Mouse (Mus musculus) heart, embryonic 13.5 days (tissue): ENCODE results near the gene Atp6v1fnb. TPM values are rescaled to one million over a fixed set of nuclear protein-coding genes. Genes with fewer than 3 reads are reported as not detected.

Source experiments
- ATAC-seq: fragments of 200-750 bp; cut with Nextera tagmentation; 2 replicates; pipeline ENCODE4 v1.8.0; 2017; ENCODE audit warnings: moderate TSS enrichment; ENCODE audit not compliant: insufficient number of reproducible peaks, low FRiP score, low TSS enrichment; ENCODE audit errors: extremely low read depth
- H3K27ac ChIP-seq: fragments of 300-500 bp; sonication (generic); replicated peaks from 2 replicates; pipeline ENCODE4 v1.5.1; 2015; ENCODE audit warnings: moderate library complexity, mild to moderate bottlenecking, inconsistent platforms
- H3K27me3 ChIP-seq: fragments of 300-500 bp; sonication (generic); replicated peaks from 2 replicates; pipeline ENCODE4 v1.6.1; 2015; ENCODE audit warnings: mild to moderate bottlenecking, inconsistent platforms
- H3K36me3 ChIP-seq: fragments of 300-500 bp; sonication (generic); 2 replicates; pipeline ENCODE4 v1.6.1; 2015; ENCODE audit warnings: mild to moderate bottlenecking, inconsistent platforms
- H3K4me1 ChIP-seq: fragments of 300-500 bp; sonication (generic); 2 replicates; pipeline ENCODE4 v1.6.1; 2015; ENCODE audit warnings: inconsistent platforms
- H3K4me2 ChIP-seq: fragments of 300-500 bp; sonication (generic); 2 replicates; pipeline ENCODE4 v1.6.1; 2015; ENCODE audit warnings: inconsistent platforms, mild to moderate bottlenecking, moderate library complexity
- H3K4me3 ChIP-seq: fragments of 300-500 bp; sonication (generic); 2 replicates; pipeline ENCODE4 v1.5.1; 2015; ENCODE audit warnings: moderate library complexity, mild to moderate bottlenecking, inconsistent platforms
- H3K9ac ChIP-seq: fragments of 300-500 bp; sonication (generic); 2 replicates; pipeline ENCODE4 v1.6.1; 2015; ENCODE audit warnings: inconsistent platforms, mild to moderate bottlenecking, moderate library complexity
- H3K9me3 ChIP-seq: fragments of 300-500 bp; sonication (generic); 2 replicates; pipeline ENCODE4 v1.6.1; 2016; ENCODE audit warnings: inconsistent platforms
- WGBS: fragments of 180-500 bp; shearing (Covaris S2); methylation state at CpG from one replicate; pipeline ENCODE4 v1.1.7; 2015; ENCODE audit warnings: mixed read lengths; 5-methylcytosine and 5-hydroxymethylcytosine counted together
- polyA plus RNA-seq: library from polyadenylated mRNA; unstranded; fragments of >200 nt; fragmentation: Nextera tagmentation; extraction: Ambion mirVana; gene quantifications from 2 replicates; pipeline ENCODE4 v1.2.1, GENCODE M21; 2015

The Atp6v1fnb gene
- polyA plus RNA-seq, 1 experiment from 2014 or later: not detected

DNA sequence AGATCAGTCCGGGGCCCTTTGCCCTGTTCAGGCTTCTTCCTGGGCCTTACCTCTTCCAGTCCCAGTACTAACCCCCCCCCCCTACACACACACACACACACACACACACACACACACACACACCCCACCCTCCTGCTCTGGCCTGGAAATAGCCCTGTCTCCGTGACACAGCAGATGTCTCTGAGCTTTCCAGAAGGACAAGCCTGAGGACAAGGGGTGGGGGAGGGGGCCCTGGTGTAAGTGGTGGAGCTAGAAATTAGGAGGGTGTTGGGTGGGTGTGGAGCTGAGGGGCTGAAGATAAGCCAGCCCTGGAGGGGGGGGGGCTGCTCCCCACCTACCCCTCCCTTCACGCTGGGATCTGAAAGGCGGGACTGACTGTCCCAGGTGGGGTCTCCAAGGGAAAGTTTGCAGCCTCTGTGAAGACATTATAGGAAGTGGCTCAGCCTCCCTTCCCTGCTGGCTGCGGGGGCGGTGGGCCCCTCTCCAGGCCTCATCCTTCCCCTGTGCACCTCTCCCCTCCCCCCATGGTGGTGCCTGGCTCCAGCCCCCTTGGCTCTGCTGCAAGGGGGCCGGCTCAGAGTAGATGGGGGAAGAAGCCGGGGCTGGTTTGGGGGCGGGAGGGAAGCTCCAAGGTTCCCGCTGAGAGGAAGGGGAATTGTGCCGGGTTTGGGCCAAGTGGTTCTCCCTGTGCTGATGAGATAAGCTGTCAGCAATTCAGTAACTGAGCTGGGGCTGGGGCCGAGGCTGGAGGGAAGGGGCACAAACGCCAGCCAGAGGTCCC lies 36.1 kb upstream of the Atp6v1fnb start:
- peak overlapping the region; percentile 99 for H3K27ac ChIP-seq
- H3K4me1 ChIP-seq: peaks cover 53% of the 10 kb centered on the region
- WGBS: 2% methylated on average over 13 of the region's 13 CpGs
- H3K4me2 ChIP-seq: peak overlapping the region; percentile 89
- H3K9me3 ChIP-seq: no peaks in the 10 kb centered on the region
- peak overlapping the region; percentile 81 for H3K4me3 ChIP-seq
- peaks cover 32% of the 10 kb centered on the region for H3K36me3 ChIP-seq
- peak; percentile 7; the same call in 1 of the 2 replicates for ATAC-seq
- peak overlapping the region; percentile 98 for H3K9ac ChIP-seq
- no peaks in the 10 kb centered on the region for H3K27me3 ChIP-seq

DNA sequence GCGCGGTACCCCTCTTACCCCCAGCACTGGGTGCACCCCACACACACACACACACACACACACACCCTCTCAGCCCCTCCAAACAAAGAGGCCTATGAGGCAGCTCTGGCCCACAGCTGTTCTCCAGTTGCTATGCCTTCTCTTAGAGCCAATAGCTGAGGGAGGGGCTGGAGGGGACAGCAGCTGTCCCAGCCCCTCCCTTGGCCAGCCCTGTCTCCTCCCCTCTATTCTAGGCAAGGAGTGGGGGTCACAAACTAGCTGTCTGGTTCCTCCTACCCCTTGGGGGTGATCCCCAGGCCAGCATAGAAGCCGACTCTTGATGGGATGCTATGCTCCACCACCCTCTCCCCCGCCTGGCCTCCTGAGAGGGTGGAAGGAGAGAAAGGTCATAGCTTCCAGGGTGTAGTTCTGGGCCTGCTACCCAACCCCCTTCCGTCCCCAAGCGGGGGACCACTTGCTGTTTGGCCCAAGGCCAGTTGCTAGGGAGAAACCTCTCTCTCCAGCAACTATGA lies 35.2 kb upstream of the Atp6v1fnb start:
- Histone ChIP-seq H3K9me3 (no peaks in the 10 kb centered on the region), H3K4me2 (peak overlapping the region; percentile 89), H3K27me3 (no peaks in the 10 kb centered on the region), H3K36me3 (peaks cover 41% of the 10 kb centered on the region), H3K27ac (peak overlapping the region; percentile 99), H3K4me3 (peak overlapping the region; percentile 81), H3K9ac (peak overlapping the region; percentile 98), H3K4me1 (peaks cover 44% of the 10 kb centered on the region)
- WGBS: 9% methylated on average over 5 of the region's 6 CpGs
- ATAC-seq: no peak

DNA sequence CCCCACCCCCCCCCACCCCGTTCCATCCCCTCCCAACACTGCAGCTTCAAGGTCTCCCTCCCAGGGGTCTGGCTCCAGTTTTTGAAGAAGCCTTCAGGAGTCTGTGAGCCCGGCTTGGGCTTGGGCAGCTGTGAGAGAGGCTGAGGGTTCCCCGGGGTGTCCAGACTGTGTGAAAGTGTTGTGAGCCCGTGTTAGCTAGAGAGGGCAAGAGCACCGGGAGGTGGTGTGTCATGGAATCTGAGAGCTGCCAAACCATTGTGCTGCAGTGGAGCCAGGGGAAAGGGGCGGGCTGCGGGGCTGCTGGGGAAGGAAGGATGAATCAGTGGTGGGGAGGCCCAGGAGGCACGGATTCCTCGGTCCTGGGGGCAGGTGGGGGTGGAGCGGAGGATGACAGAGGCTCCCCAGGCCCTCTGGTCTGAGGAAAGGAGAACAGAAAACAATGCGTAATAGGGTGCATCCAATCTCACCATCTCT lies 34.7 kb upstream of the Atp6v1fnb start:
- Histone ChIP-seq H3K27ac (peak overlapping the region; percentile 99), H3K36me3 (peaks cover 46% of the 10 kb centered on the region), H3K4me3 (peak overlapping the region; percentile 81), H3K4me2 (peak overlapping the region; percentile 89), H3K9me3 (no peaks in the 10 kb centered on the region), H3K27me3 (no peaks in the 10 kb centered on the region), H3K9ac (peak overlapping the region; percentile 98), H3K4me1 (peaks cover 39% of the 10 kb centered on the region)
- 4% methylated on average over 11 of the region's 11 CpGs for WGBS
- no peak for ATAC-seq

DNA sequence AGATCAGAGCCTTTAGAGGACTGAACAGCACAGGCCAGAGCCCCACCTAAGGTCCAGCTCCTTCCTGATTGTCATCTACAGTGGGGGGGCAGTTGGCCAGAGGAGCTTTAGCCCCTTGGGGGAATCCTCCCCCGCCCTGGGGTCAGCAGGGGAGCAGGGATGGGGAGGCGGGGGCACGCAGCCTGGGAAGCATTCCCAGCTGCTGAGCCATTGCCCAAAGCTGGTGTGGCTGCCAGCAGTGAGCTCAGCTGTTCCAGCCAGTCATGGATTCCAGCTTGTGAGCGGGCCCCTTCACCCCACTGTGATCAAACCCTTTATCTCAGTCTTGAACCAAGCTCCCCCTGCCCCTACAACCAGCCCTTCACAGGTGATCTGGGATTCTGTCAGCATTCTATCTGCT lies 32.0 kb upstream of the Atp6v1fnb start:
- H3K9ac ChIP-seq: no peak overlapping the region
- no peak overlapping the region for H3K4me2 ChIP-seq
- H3K4me1 ChIP-seq: peaks cover 24% of the 10 kb centered on the region
- no peak overlapping the region for H3K27ac ChIP-seq
- 82% methylated on average over 4 of the region's 4 CpGs for WGBS
- no peak overlapping the region for H3K4me3 ChIP-seq
- H3K27me3 ChIP-seq: no peaks in the 10 kb centered on the region
- H3K9me3 ChIP-seq: no peaks in the 10 kb centered on the region
- peaks cover 74% of the 10 kb centered on the region for H3K36me3 ChIP-seq
- no peak for ATAC-seq

DNA sequence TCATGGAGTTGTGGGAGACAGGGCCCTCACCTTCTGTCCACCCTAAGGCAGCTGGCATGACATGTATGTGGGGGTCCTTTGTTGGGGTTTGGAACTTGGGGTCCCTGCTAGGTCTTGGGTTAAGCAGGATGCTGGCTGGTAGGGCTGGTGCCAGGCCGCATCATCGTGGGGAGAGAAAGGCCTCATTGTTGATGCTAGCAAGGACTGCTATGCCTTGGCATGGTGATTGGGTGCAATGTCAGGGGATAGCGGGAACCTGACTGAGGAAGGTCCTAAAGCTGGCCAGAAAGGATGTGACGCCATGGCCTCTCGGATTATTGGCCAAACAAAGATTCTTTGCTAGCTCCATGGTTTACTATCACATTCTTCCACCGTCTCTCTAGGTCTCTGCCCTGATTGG lies 31.4 kb upstream of the Atp6v1fnb start:
- Histone ChIP-seq H3K9ac (no peak overlapping the region), H3K9me3 (no peaks in the 10 kb centered on the region), H3K27ac (no peak overlapping the region), H3K36me3 (peaks cover 79% of the 10 kb centered on the region), H3K4me3 (no peak overlapping the region), H3K4me2 (no peak overlapping the region), H3K4me1 (peaks cover 24% of the 10 kb centered on the region), H3K27me3 (no peaks in the 10 kb centered on the region)
- WGBS: 80% methylated on average over 6 of the region's 6 CpGs
- ATAC-seq: no peak

DNA sequence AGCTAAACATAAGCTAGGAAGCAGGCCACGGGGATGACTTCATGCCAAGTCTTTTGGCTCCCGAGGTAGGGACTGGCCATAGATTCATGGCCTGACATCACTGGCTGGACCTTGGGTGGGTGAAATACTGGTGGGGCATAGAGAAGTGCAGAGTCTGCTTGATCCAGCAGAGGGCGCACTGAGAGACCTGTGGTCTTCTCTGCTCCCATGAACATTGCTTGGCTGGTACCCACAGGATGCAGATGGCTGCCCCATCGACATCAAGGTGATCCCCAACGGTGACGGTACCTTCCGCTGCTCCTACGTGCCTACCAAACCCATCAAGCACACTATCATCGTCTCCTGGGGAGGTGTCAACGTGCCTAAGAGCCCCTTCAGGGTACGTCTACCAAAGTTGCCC lies 26.5 kb upstream of the Atp6v1fnb start:
- Histone ChIP-seq H3K27me3 (no peaks in the 10 kb centered on the region), H3K4me2 (no peak overlapping the region), H3K4me3 (no peak overlapping the region), H3K4me1 (no peaks in the 10 kb centered on the region), H3K27ac (no peak overlapping the region), H3K9ac (no peak overlapping the region), H3K9me3 (no peaks in the 10 kb centered on the region), H3K36me3 (peaks cover 100% of the 10 kb centered on the region)
- 67% methylated on average over 11 of the region's 11 CpGs for WGBS
- ATAC-seq: no peak

DNA sequence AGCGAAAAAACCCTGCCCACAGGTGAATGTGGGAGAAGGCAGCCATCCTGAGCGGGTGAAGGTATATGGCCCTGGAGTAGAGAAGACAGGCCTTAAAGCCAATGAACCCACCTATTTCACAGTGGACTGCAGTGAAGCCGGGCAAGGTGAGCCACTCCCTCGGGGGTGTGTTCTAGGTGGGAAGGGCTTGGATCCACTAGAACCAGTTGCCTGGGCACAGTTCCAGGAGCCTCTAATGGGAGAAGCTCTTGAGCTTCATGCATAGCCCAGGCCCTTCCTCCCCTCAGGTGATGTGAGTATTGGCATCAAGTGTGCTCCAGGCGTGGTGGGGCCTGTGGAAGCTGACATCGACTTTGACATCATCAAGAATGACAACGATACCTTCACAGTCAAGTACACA lies 25.9 kb upstream of the Atp6v1fnb start:
- H3K4me2 ChIP-seq: no peak overlapping the region
- no peak for ATAC-seq
- 83% methylated on average over 7 of the region's 7 CpGs for WGBS
- H3K4me1 ChIP-seq: no peaks in the 10 kb centered on the region
- H3K4me3 ChIP-seq: no peak overlapping the region
- no peak overlapping the region for H3K27ac ChIP-seq
- no peak overlapping the region for H3K9ac ChIP-seq
- H3K27me3 ChIP-seq: no peaks in the 10 kb centered on the region
- H3K36me3 ChIP-seq: peaks cover 100% of the 10 kb centered on the region
- no peaks in the 10 kb centered on the region for H3K9me3 ChIP-seq

DNA sequence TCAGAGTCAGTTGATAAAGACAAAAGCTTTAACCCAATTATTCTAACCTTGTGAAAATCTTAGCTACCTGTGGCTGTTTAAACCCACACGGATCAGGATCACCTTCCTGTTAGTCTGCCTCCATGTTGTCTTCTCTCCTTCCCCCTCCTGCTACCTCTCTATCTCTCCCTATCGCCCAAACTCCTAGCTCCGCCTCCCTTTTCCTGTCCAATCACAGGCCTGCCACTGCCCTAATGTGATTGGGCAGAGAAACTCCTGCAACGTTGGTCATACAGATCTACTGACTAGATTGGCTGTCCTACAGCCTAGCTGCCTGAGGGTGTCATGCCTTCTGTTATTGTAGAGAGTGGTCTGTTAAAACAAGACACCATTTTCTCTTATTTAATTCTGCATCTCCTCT lies 21.4 kb upstream of the Atp6v1fnb start:
- H3K4me3 ChIP-seq: no peak overlapping the region
- no peak for ATAC-seq
- H3K27me3 ChIP-seq: no peaks in the 10 kb centered on the region
- H3K4me1 ChIP-seq: no peaks in the 10 kb centered on the region
- peaks cover 99% of the 10 kb centered on the region for H3K36me3 ChIP-seq
- H3K9ac ChIP-seq: no peak overlapping the region
- 28% methylated on average over 4 of the region's 4 CpGs for WGBS
- no peak overlapping the region for H3K4me2 ChIP-seq
- H3K27ac ChIP-seq: no peak overlapping the region
- H3K9me3 ChIP-seq: no peaks in the 10 kb centered on the region

DNA sequence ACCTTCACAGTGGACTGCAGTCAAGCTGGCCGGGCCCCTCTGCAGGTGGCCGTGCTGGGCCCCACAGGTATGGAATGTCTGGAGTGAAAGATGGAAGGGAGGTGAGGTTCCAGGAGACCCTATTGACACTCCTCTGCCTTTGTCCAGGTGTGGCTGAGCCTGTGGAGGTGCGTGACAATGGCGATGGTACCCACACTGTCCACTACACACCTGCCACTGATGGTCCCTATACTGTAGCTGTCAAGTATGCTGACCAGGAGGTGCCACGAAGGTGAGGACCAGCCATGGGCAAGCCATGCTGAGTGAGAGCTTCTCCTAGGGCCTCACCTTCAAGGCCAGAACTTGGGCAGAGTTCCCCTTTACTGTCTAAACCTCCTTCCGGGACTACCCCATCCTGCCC lies 20.6 kb upstream of the Atp6v1fnb start:
- no peaks in the 10 kb centered on the region for H3K27me3 ChIP-seq
- no peak for ATAC-seq
- H3K36me3 ChIP-seq: peaks cover 99% of the 10 kb centered on the region
- H3K4me3 ChIP-seq: no peak overlapping the region
- H3K9ac ChIP-seq: no peak overlapping the region
- no peaks in the 10 kb centered on the region for H3K4me1 ChIP-seq
- no peak overlapping the region for H3K27ac ChIP-seq
- H3K9me3 ChIP-seq: no peaks in the 10 kb centered on the region
- H3K4me2 ChIP-seq: no peak overlapping the region
- 85% methylated on average over 6 of the region's 6 CpGs for WGBS

DNA sequence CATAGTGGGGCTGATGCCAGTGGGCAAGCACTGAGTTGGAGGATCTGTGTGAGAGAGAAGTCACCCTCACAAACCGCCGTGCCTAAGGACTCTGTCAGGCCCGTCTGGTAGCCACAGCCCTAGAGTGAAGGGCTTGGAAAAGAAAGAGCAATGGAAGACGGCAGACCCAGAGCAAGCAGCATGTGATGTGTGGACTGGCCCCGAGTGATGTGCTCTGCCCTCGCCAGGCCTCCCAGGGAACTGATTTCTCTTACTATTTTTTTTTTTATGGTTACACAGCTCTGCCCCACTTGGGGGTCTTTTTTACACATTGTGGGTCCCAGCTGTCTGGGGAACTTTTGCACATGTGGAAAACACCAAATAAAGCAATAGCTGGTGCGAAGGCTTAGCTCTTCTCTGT lies 9.7 kb upstream of the Atp6v1fnb start:
- Histone ChIP-seq H3K27ac (no peak overlapping the region), H3K9ac (no peak overlapping the region), H3K36me3 (peaks cover 52% of the 10 kb centered on the region), H3K4me2 (no peak overlapping the region), H3K4me3 (no peak overlapping the region), H3K9me3 (no peaks in the 10 kb centered on the region), H3K27me3 (no peaks in the 10 kb centered on the region), H3K4me1 (no peaks in the 10 kb centered on the region)
- 67% methylated on average over 7 of the region's 7 CpGs for WGBS
- ATAC-seq: no peak

DNA sequence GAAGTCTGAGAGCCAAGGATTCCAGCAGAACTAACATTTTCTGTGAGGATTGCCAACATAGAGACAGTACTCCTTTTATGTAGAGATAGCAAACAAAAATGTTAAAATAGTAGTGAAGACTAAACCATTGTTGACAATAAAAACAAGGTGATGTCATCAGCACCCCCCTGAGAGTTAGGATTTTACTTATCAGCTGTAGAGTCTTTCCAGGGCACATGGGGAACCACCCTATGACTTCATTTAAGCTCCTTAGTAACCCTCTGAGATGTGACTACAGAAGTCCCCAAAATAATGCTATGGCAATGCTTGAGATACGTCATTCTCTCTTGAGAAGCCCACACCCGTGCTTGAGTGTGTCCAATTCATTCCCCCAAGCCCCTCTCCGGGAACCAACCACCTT lies 7.8 kb upstream of the Atp6v1fnb start:
- Histone ChIP-seq H3K36me3 (peaks cover 33% of the 10 kb centered on the region), H3K27me3 (no peaks in the 10 kb centered on the region), H3K4me2 (no peak overlapping the region), H3K9ac (no peak overlapping the region), H3K9me3 (no peaks in the 10 kb centered on the region), H3K27ac (no peak overlapping the region), H3K4me3 (no peak overlapping the region), H3K4me1 (peaks cover 3% of the 10 kb centered on the region)
- 61% methylated on average over 3 of the region's 3 CpGs for WGBS
- no peak for ATAC-seq
